Mouse (Mus musculus): ENCODE results near the gene Gsap. TPM values are rescaled to one million over a fixed set of nuclear protein-coding genes. Genes with fewer than 3 reads are reported as not detected.
A peak's percentile ranks its signal among the peaks of the same experiment; 100 is the strongest.

Gene Gsap
- polyA plus RNA-seq, 1 experiment: 4.5 TPM

DNA sequence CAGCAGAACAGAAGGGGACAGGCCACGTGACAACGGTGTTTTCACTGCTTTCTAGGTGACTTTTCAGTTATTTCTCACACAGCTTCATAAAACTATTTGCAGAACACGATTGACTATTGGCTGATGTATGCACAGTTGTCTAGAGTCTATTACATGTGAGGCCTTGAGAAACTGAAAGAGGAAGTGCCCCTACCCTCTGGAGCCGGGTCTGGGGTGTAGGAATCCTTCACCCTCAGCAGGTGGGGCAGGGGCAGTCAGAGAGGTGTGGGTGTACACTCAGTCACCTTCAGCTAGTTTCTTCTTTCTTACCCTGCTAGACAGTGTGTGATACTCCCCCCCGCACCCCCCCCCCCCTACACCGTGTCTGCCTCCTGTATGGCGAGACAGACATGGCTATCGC, 109.6 kb downstream of the Gsap start:
- no peaks in the 10 kb centered on the region for H3K27me3 ChIP-seq (ENCODE audit: control insufficient read depth, insufficient read depth, low read length)
- H3K4me1 ChIP-seq (ENCODE audit: control insufficient read depth, insufficient read depth, low read length): no peaks in the 10 kb centered on the region; the same call in 1 of the 2 replicates
- no peaks in the 10 kb centered on the region for H3K36me3 ChIP-seq (ENCODE audit: control insufficient read depth, insufficient read depth, low read length)
- TF ChIP-seq POLR2A (IDR thresholded peaks at IDR 0.05; ENCODE audit: control insufficient read depth, low read depth, low read length) (no peak), CTCF (IDR thresholded peaks at IDR 0.05; ENCODE audit: control insufficient read depth, insufficient read depth, insufficient replicate concordance, low read depth, low read length) (no peak)
- no peak overlapping the region for H3K4me3 ChIP-seq (ENCODE audit: control insufficient read depth, low read depth, low read length)
- H3K27ac ChIP-seq (ENCODE audit: control insufficient read depth, insufficient read depth, low read depth, low read length): no peak overlapping the region

DNA sequence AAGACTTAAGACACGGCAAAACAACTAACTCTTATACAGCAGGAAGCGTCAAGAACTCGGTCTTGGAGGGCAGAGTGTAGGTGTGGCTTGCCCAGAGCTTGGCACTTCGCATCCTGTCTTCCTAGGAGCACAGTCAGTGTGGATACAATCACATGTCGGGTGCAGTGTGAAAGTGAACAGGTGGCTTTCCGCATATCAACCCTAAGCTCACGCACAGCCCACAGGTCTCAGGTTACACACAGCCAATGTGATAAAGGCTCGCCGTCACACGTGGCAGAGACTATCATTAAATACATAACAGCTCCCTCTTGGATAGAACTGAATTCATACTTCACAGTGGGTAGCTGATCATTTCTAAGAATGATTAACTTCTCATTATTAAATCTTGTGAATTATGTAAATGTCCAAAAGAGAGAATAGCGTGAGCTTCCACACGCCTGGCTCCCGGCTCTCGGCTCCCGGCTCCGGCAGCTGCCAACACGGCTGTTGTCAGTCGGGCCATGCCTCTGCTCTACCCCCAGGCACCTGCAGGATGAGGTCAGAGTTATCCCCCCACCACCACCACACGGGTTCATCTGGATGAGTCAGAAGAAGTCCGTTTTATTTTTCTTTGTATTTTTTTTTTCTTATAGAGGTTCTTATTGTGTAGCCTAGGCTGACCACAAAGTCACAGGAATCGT, 113.2 kb downstream of the Gsap start:
- Histone ChIP-seq H3K27ac (ENCODE audit: control insufficient read depth, insufficient read depth, low read depth, low read length) (no peak overlapping the region), H3K36me3 (ENCODE audit: control insufficient read depth, insufficient read depth, low read length) (no peaks in the 10 kb centered on the region), H3K4me3 (ENCODE audit: control insufficient read depth, low read depth, low read length) (no peak overlapping the region), H3K27me3 (ENCODE audit: control insufficient read depth, insufficient read depth, low read length) (no peaks in the 10 kb centered on the region), H3K4me1 (ENCODE audit: control insufficient read depth, insufficient read depth, low read length) (no peaks in the 10 kb centered on the region; the same call in 1 of the 2 replicates)
- TF ChIP-seq CTCF (IDR thresholded peaks at IDR 0.05; ENCODE audit: control insufficient read depth, insufficient read depth, insufficient replicate concordance, low read depth, low read length) (no peak), POLR2A (IDR thresholded peaks at IDR 0.05; ENCODE audit: control insufficient read depth, low read depth, low read length) (no peak)

DNA sequence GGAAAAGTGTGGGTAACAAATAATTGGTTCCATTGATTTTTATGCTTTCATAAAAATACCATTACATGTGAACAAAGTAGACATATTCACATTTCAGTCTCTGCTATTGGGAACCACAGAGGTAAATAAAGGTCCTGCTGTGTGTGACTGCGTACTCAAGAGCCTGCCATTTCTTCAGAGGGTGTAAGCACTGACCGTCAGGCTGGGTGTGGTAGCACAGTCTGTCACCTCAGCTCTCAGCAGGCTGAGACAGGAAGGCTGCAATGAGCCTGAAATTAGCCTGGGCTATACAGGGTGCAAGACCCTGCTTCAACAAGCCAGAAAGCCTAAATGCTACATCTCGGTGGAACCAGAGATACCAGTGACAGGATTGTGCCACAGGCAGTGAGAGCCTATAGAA, 114.0 kb downstream of the Gsap start:
- H3K36me3 ChIP-seq (ENCODE audit: control insufficient read depth, insufficient read depth, low read length): no peaks in the 10 kb centered on the region
- no peak overlapping the region for H3K4me3 ChIP-seq (ENCODE audit: control insufficient read depth, low read depth, low read length)
- no peaks in the 10 kb centered on the region for H3K27me3 ChIP-seq (ENCODE audit: control insufficient read depth, insufficient read depth, low read length)
- H3K27ac ChIP-seq (ENCODE audit: control insufficient read depth, insufficient read depth, low read depth, low read length): no peak overlapping the region
- no peaks in the 10 kb centered on the region; the same call in 1 of the 2 replicates for H3K4me1 ChIP-seq (ENCODE audit: control insufficient read depth, insufficient read depth, low read length)
- no peak for TF ChIP-seq CTCF (IDR thresholded peaks at IDR 0.05; ENCODE audit: control insufficient read depth, insufficient read depth, insufficient replicate concordance, low read depth, low read length)
- TF ChIP-seq POLR2A (IDR thresholded peaks at IDR 0.05; ENCODE audit: control insufficient read depth, low read depth, low read length): no peak

DNA sequence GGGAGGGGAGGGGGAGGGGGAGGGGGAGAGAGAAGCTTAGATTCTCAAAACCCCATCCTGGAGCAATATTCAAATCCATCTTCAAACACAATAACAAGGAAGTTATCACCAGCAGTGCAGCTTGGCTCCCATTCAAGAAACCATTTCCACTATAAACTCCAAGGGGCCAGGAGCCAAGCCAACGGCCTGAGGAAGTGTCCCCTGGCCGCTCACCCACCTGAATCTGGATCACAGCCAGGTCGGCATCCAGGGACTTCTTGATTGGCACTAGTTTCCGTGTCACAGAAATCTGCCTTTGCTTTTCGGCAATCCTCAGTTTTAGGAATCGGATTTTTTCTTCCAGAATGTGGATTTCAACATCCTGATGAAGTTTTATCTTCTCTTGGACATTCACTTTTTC, 115.0 kb downstream of the Gsap start:
- Histone ChIP-seq H3K4me1 (ENCODE audit: control insufficient read depth, insufficient read depth, low read length) (no peaks in the 10 kb centered on the region; the same call in 1 of the 2 replicates), H3K27ac (ENCODE audit: control insufficient read depth, insufficient read depth, low read depth, low read length) (no peak overlapping the region), H3K36me3 (ENCODE audit: control insufficient read depth, insufficient read depth, low read length) (no peaks in the 10 kb centered on the region), H3K27me3 (ENCODE audit: control insufficient read depth, insufficient read depth, low read length) (no peaks in the 10 kb centered on the region), H3K4me3 (ENCODE audit: control insufficient read depth, low read depth, low read length) (no peak overlapping the region)
- TF ChIP-seq POLR2A (IDR thresholded peaks at IDR 0.05; ENCODE audit: control insufficient read depth, low read depth, low read length) (no peak), CTCF (IDR thresholded peaks at IDR 0.05; ENCODE audit: control insufficient read depth, insufficient read depth, insufficient replicate concordance, low read depth, low read length) (no peak)

DNA sequence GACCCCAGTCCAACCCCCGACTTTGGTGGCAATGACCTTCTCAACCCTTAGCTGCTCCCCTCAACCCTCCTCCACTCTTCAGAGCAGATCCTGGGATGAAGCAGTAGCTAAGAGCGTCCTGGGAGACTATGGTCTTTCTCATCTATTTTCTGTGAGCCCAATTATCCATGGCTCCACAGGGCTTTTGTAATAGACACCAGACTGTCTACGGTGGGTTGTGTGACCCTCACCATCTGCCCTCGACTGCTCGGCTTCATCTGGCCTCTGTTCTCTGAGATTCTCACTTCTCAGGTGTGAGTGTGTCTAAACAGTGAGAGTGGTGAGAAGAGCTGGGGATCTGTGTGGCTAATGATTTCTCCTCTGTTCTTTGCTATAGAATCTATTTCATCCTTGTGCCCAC, 121.1 kb downstream of the Gsap start:
- no peaks in the 10 kb centered on the region for H3K4me1 ChIP-seq (ENCODE audit: control insufficient read depth, insufficient read depth, low read length)
- H3K27ac ChIP-seq (ENCODE audit: control insufficient read depth, insufficient read depth, low read depth, low read length): no peak overlapping the region
- no peak overlapping the region for H3K4me3 ChIP-seq (ENCODE audit: control insufficient read depth, low read depth, low read length)
- H3K27me3 ChIP-seq (ENCODE audit: control insufficient read depth, insufficient read depth, low read length): no peaks in the 10 kb centered on the region
- no peaks in the 10 kb centered on the region for H3K36me3 ChIP-seq (ENCODE audit: control insufficient read depth, insufficient read depth, low read length)
- TF ChIP-seq CTCF (IDR thresholded peaks at IDR 0.05; ENCODE audit: control insufficient read depth, insufficient read depth, insufficient replicate concordance, low read depth, low read length) (no peak), POLR2A (IDR thresholded peaks at IDR 0.05; ENCODE audit: control insufficient read depth, low read depth, low read length) (no peak)

DNA sequence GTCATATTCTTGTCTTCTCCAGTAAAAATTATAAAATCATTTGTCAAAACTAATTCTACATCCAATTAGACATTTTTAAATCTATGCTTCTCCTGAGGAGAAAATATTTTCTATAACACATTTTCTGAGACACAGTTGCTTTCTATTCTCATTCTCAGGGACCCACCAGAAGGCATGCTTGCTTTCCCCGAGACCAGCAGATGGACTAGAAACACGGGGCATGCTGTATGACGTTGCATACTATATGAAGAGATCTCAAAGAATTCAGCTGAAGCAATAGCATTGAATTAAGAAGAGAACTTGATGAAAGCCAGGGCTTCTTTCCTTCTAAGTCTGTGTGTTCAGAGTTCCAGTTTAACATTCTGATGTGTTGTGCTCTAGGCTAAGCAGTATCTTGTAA, 128.6 kb downstream of the Gsap start:
- Histone ChIP-seq H3K27ac (ENCODE audit: control insufficient read depth, insufficient read depth, low read depth, low read length) (no peak overlapping the region), H3K27me3 (ENCODE audit: control insufficient read depth, insufficient read depth, low read length) (no peaks in the 10 kb centered on the region), H3K36me3 (ENCODE audit: control insufficient read depth, insufficient read depth, low read length) (no peaks in the 10 kb centered on the region), H3K4me1 (ENCODE audit: control insufficient read depth, insufficient read depth, low read length) (no peaks in the 10 kb centered on the region), H3K4me3 (ENCODE audit: control insufficient read depth, low read depth, low read length) (no peak overlapping the region)
- TF ChIP-seq POLR2A (IDR thresholded peaks at IDR 0.05; ENCODE audit: control insufficient read depth, low read depth, low read length) (no peak), CTCF (IDR thresholded peaks at IDR 0.05; ENCODE audit: control insufficient read depth, insufficient read depth, insufficient replicate concordance, low read depth, low read length) (no peak)

DNA sequence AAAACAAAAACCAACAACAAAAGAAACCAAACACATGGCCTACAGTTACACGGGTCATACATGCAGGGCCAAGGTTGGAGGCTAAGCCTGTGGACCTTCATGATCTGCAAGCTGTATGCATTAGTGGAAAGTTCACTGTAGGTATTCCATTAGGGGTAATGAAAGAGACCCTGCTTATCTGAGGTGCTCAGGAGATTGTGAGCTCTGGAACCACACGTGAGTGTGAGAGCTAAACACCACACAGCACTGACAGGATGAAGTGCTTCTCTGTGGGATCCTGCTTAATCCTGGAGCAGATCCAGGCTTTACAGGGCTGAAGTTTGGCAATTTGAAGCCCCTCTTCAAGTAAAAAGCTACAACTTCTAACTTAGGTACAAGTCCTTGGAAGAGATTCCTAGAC, 134.1 kb downstream of the Gsap start:
- no peak overlapping the region for H3K4me3 ChIP-seq (ENCODE audit: control insufficient read depth, low read depth, low read length)
- no peaks in the 10 kb centered on the region for H3K4me1 ChIP-seq (ENCODE audit: control insufficient read depth, insufficient read depth, low read length)
- H3K36me3 ChIP-seq (ENCODE audit: control insufficient read depth, insufficient read depth, low read length): no peaks in the 10 kb centered on the region
- TF ChIP-seq CTCF (IDR thresholded peaks at IDR 0.05; ENCODE audit: control insufficient read depth, insufficient read depth, insufficient replicate concordance, low read depth, low read length) (no peak), POLR2A (IDR thresholded peaks at IDR 0.05; ENCODE audit: control insufficient read depth, low read depth, low read length) (no peak)
- H3K27ac ChIP-seq (ENCODE audit: control insufficient read depth, insufficient read depth, low read depth, low read length): peak overlapping the region; percentile 76
- no peaks in the 10 kb centered on the region for H3K27me3 ChIP-seq (ENCODE audit: control insufficient read depth, insufficient read depth, low read length)

Measured in testis, adult 2 months (tissue).